Mouse (Mus musculus): Measurements from ENCODE around the gene Insrr. TPM values are rescaled to one million over a fixed set of nuclear protein-coding genes. Genes with fewer than 3 reads are reported as not detected.
A peak's percentile ranks its signal among the peaks of the same experiment; 100 is the strongest.
"Not testable (repeated sequence)": the region's sequence is repeated elsewhere in the genome, so short reads cannot be mapped to it uniquely, and the experiment has no call there.

Insrr gene
- total RNA-seq, 1 experiment from 2014 or later: 1.0 TPM

DNA sequence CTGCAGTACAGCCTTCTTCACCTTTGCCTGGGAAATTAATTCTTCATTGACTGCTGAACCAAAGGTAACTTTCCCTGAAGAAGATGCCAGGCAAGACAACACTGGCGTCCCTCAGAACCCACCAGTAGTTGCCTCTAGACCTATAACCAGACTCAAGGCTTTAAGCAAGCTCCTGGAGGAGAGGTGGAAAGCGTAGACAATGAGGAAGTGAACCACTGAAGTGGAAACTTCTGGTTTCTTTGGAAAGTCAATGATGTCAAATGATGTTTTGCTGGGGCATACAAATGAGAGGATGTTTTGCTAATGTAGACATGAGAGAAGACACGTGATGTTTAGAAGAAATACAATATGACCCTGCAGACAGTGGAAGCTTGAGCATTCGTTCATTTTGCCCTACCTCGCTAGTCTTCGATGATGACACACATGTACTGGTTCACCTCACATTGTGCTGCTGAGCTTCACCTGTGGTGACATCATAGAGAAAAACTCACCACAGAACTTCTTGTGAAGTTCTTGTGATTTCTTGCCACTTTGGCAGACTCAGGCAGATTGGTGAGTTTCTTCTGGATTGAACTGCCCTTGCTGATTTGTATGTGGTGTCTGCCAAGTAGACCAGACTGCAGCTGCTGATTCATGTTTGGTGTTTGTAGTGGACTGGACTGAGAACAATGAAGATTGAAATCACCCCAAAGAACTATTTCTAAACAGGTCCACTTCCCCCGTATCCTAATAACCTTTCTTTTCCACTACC, 35.5 kb downstream of the Insrr start:
- DNase-seq: no peak

- no peak for DNase-seq
Measured at GRCm38 (mm10) chr3:87833482-87833881, 36.7 kb downstream of the Insrr start.

DNA sequence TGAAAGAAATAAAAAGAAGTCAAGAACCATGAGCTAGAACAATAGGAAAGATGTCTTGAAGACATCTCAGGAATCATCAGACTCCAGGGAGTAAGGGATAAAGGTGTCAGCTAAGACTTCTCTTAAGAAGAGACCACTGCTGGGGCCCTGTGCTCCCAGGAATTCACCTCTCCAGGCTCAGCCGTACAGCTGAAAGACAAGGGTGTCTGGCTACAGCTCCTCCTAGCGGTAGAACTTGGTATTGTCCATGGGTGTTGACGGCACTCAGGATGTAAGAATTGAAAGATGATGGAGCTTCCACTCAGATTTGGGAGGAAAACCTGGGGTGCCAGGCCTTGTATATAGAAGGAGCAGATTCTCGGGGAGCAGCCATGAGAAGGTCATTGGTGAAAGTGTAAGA, 41.9 kb downstream of the Insrr start:
- peak; percentile 74 for DNase-seq

DNA sequence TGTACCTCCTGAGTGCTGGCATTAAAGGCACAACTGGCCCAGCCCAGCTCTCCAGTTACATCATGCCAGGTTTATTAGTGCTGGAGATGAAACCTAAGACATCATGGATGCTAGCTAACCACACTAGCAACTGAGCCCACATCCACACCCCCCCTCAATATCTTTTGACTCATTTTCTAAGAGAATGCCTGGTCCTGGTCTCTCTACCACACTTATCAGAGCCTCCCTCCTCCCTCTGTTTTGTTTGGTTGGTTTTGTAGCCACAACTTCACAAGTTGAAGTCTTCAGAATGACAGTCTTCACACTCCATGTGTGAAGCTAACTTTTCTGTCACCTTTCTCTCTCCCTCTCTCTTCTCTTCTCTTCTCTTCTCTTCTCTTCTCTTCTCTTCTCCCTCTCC, 44.1 kb downstream of the Insrr start:
- no peak for DNase-seq

GRCm38 (mm10) chr3:87844981-87845380, 48.2 kb downstream of the Insrr start:
- DNase-seq: no peak

GRCm38 (mm10) chr3:87846186-87846585, 49.4 kb downstream of the Insrr start:
- DNase-seq: no peak

GRCm38 (mm10) chr3:87846650-87847110, 49.9 kb downstream of the Insrr start, which contains the start of gene Sh2d2a:
Gene Sh2d2a (plus strand): TSS chr3:87846755.
- no peak for DNase-seq

DNA sequence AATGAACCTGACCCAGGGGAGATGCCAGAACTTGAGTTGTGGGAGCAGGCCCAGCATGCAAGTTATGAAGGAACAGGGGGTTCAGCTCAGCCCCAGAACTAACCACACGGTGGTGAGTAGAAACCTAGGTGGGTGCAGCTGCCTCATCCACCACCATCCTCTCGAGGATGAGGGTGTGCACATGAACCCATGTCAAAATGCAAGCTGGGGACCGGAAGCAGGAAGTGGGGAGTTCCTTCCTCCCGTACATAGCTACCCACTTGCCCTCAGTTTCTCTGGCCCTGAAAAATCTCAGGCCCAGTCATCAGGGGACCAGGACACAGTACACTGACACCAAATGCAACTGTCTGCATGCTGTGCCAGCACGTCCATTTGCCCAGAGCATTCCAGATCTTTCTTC, 50.9 kb downstream of the Insrr start:
- DNase-seq: no peak

DNA sequence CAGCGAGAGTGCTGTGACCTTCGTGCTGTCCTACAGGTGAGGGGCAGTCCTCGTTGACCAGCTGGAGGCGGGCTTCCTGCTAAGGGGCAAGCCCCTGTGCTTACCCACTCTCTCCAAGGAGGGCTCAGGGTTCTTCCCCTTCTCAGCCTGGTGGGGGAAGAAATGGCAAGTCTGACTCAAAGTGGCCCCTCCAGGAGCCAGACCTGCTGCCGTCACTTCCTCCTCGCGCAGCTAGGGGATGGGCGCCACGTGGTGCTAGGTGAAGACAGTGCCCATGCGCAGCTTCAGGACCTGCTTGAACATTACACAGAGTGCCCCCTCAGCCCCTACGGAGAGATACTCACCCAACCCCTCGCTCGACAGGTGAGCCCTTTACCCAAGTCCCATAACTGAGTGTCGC, 52.4 kb downstream of the Insrr start:
- DNase-seq: no peak

DNA sequence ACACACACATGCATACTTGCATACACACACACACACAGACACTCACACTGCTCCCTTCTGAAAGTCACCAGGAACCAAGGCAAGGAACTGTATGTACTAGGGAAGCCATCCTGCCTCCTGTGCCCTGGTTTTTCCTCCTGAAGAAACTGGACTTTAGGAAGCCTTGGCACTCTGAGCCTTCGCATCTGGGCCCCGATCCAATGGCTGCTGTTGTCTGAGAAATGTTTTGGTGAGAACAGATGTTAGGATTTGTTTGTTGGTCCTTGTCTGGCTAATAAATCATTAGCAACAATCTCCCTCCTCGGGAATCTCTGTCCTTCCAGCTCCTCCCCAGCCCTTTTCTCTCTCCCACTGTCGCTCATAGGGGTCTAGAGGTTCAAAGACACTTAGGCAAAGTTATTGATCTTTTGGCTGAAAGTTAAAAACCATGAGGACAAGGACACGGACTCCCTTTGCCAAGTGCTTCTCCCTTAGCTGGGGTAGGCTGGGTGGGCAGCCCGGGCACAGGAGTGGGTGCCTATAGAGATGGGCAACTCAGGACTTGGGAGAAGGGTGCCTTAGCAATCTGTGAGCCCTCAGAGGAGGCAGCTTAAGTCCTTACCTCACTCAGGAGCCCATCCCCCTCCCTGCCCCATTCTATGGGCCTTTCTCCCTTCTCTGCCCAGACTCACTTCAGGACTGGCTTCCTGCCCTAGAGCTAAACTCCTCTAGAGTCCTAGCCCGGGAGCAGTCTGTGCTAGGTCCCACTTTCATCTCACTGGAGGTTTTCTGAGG, 58.2 kb downstream of the Insrr start:
- DNase-seq: peak; percentile 38

GRCm38 (mm10) chr3:87855936-87856335, 59.2 kb downstream of the Insrr start:
- no peak for DNase-seq

DNA sequence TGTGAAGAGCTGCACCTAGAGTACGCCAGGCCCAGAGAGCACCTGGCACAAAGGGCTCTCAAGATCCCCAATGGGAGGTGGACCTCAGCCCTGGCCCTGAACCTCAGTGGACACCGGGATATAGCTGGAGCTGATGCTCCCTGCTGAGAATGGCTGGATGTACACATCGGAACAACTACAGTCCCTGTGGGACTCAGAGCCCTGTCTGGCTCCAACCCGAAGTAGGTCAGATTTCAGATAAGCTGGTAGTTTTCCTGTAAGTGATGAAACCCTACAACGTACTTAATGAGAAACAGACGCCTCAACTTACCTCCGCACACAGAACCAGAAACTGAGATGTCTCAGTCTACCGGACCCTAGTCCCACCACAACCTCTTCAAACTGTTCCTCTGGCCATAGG, 60.9 kb downstream of the Insrr start:
- no peak for DNase-seq

DNA sequence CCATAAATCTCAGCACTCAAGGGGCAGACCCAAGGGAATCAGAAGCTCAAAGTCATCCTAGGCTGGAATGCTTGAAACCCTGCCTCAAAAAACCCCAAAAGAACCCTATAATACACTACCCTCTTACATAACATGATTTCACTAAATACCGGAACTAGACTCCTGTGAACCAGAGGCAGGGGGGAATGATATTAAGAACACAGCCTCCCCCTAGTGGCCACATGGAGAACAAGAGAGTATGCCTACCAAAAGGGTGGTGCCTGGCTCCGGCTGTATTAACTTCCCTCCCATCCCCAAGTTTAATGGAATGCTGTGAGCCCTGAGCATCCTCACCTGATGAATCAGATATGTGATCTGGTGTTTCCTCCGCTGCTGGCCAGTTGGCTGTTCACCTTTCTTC, 63.1 kb downstream of the Insrr start:
- peak; percentile 41 for DNase-seq

- not testable (repeated sequence) for DNase-seq
Measured at GRCm38 (mm10) chr3:87864111-87864510, 67.4 kb downstream of the Insrr start.

Other genes with a start within 250 kb of the Insrr start
- gene Arhgef11, start 179.4 kb upstream of the Insrr start, total RNA-seq (2021): 40.4 and 44.2 TPM in 2 replicates
- gene Lrrc71, start 48.3 kb upstream of the Insrr start, total RNA-seq (2021): 0.94 TPM in 1 of 2 replicates, not detected in the other
- gene Ntrk1, start 1.8 kb upstream of the Insrr start, total RNA-seq (2021): 0.95 and 3.7 TPM in 2 replicates
- 20.7 and 23.0 TPM in 2 replicates for gene Pear1, start 27.4 kb downstream of the Insrr start, total RNA-seq (2021)
- gene Sh2d2a, start 49.8 kb downstream of the Insrr start, total RNA-seq (2021): 0.15 TPM in 1 of 2 replicates, not detected in the other
- gene Prcc, start 88.7 kb downstream of the Insrr start, total RNA-seq (2021): 55.3 and 56.1 TPM in 2 replicates
- 173 and 198 TPM in 2 replicates for gene Hdgf, start 109.4 kb downstream of the Insrr start, total RNA-seq (2021)
- gene Mrpl24, start 122.6 kb downstream of the Insrr start, total RNA-seq (2021): 113 and 156 TPM in 2 replicates
- gene Isg20l2, start 133.4 kb downstream of the Insrr start, total RNA-seq (2021): 22.7 and 22.8 TPM in 2 replicates
- 17.9 and 24.1 TPM in 2 replicates for gene Rrnad1, start 133.8 kb downstream of the Insrr start, total RNA-seq (2021)
- not detected in 2 replicates for gene Crabp2, start 151.7 kb downstream of the Insrr start, total RNA-seq (2021)
- 8.7 and 9.3 TPM in 2 replicates for gene Nes, start 174.1 kb downstream of the Insrr start, total RNA-seq (2021)
- 62.8 and 74.9 TPM in 2 replicates for gene Bcan, start 203.3 kb downstream of the Insrr start, total RNA-seq (2021)
- not detected in 2 replicates for gene Hapln2, start 230.6 kb downstream of the Insrr start, total RNA-seq (2021)
- 14.1 and 23.4 TPM in 2 replicates for gene Gpatch4, start 246.2 kb downstream of the Insrr start, total RNA-seq (2021)

Data from adrenal gland, postnatal 25 days (tissue).